Mouse (Mus musculus) heart, embryonic 14.5 days (tissue): Measurements from ENCODE around the gene Arhgap35. TPM values are rescaled to one million over a fixed set of nuclear protein-coding genes. Genes with fewer than 3 reads are reported as not detected.

Experiments
- ATAC-seq: fragments of 200-750 bp; cut with Nextera tagmentation; 2 replicates; pipeline ENCODE4 v1.8.0; 2017; ENCODE audit warnings: low read depth, moderate TSS enrichment; ENCODE audit not compliant: insufficient number of reproducible peaks, insufficient read depth, low FRiP score
- H3K27ac ChIP-seq, 2 experiments: fragments of 200-500 bp in 1 of 2; fragments of 300-500 bp in 1 of 2; sonication (generic) in 1 of 2; replicated peaks in 1 of 2; 2 replicates each; pipeline ENCODE4 v1.5.1; 2012 to 2014; ENCODE audit warnings: low read depth in 2 of 2, low read length in 2 of 2, control low read depth in 1 of 2, mild to moderate bottlenecking in 1 of 2, mixed read lengths in 1 of 2; ENCODE audit not compliant: control insufficient read depth in 1 of 2, insufficient read depth in 1 of 2
- H3K27me3 ChIP-seq: fragments of 300-500 bp; sonication (generic); 2 replicates; pipeline ENCODE4 v1.6.1; 2014; ENCODE audit warnings: mild to moderate bottlenecking, low read length, control low read depth; ENCODE audit not compliant: control insufficient read depth, insufficient read depth
- H3K36me3 ChIP-seq: fragments of 300-500 bp; sonication (generic); 2 replicates; pipeline ENCODE4 v1.6.1; 2014; ENCODE audit warnings: mild to moderate bottlenecking, control low read depth, low read length, mixed read lengths; ENCODE audit not compliant: control insufficient read depth, insufficient read depth
- H3K4me1 ChIP-seq, 2 experiments: fragments of 200-500 bp in 1 of 2; fragments of 300-500 bp in 1 of 2; sonication (generic) in 1 of 2; 2 replicates each; pipeline ENCODE4 v1.6.1; 2012 to 2014; ENCODE audit warnings: low read length in 2 of 2, control low read depth in 1 of 2, mixed read lengths in 1 of 2; ENCODE audit not compliant: control insufficient read depth in 2 of 2, insufficient read depth in 2 of 2
- H3K4me2 ChIP-seq: fragments of 300-500 bp; sonication (generic); 2 replicates; pipeline ENCODE4 v1.6.1; 2014; ENCODE audit warnings: mild to moderate bottlenecking, low read length
- H3K4me3 ChIP-seq, 2 experiments: fragments of 200-500 bp in 1 of 2; fragments of 300-500 bp in 1 of 2; sonication (generic) in 1 of 2; 2 replicates each; pipeline ENCODE4 v1.5.1; 2012 to 2014; ENCODE audit warnings: low read length in 2 of 2, mild to moderate bottlenecking in 2 of 2, control low read depth in 1 of 2, low read depth in 1 of 2, moderate library complexity in 1 of 2; ENCODE audit not compliant: control insufficient read depth in 1 of 2, insufficient read depth in 1 of 2
- H3K9ac ChIP-seq: fragments of 300-500 bp; sonication (generic); 2 replicates; pipeline ENCODE4 v1.6.1; 2014; ENCODE audit warnings: mild to moderate bottlenecking, low read length
- H3K9me3 ChIP-seq: fragments of 300-500 bp; sonication (generic); 2 replicates; pipeline ENCODE4 v1.6.1; 2016; ENCODE audit warnings: low read length, control low read depth; ENCODE audit not compliant: control insufficient read depth
- WGBS: fragments of 180-500 bp; shearing (Covaris S2); extraction: QIAGEN DNeasy Blood & Tissue Kit; methylation state at CpG from one replicate; pipeline ENCODE4 v1.1.7; 2014; 5-methylcytosine and 5-hydroxymethylcytosine counted together
- polyA plus RNA-seq: library from polyadenylated mRNA; unstranded; fragments of >200 nt; fragmentation: Nextera tagmentation; extraction: Ambion mirVana; gene quantifications from 2 replicates; pipeline ENCODE4 v1.2.1, GENCODE M21; 2014

The Arhgap35 gene
- polyA plus RNA-seq, 1 experiment from 2014 or later = 18.0 TPM

DNA sequence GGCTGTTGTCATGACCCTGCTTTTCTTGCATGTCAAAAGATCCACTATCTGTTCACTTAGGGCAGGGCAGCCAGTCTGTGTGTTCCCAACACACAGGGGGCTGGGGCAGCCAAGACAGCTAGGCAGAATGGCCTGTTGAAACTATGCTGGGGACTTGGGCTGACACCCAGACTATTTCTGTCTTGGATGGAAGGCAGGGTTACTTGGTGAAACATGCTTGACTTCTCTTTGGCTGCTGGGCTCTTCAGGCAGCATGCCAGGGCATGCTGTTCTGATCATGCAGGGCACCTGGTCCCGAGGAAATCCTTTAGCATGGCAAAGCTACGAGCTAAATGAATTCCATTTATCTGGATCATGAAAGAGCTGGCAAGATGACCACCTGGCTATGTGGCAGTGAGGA lies 90.5 kb downstream of the Arhgap35 start:
- Histone ChIP-seq H3K36me3 (no peaks in the 10 kb centered on the region; the same call in 1 of the 2 replicates), H3K4me1 (peaks cover 18 to 28% of the 10 kb centered on the region in 2 experiments), H3K4me3 (no peak overlapping the region), H3K4me2 (no peak overlapping the region), H3K9ac (no peak overlapping the region), H3K9me3 (no peaks in the 10 kb centered on the region), H3K27me3 (no peaks in the 10 kb centered on the region), H3K27ac (peak overlapping the region; percentile 8 to 79; a peak in 3 of 4 replicates)
- no peak for ATAC-seq
- WGBS = 21% methylated on average over 2 of the region's 2 CpGs

DNA sequence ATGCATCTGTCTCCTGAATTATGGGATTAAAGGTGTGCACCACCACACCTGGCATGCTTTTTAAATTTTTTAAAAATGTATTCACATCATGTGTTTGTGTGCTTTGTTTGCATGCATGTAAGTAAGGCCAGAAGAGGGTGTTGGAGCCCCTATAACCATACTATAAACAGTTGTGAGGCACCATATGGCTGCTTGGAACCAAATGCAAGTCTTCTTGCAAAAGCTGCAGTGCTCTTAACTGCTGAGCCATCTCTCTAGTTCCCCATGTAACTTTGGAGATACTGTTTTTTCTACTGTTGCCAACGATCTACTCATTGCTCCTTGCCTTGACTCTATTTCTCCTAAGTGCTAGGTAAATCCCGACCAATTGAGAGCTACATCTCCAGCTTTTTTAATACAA lies 95.5 kb downstream of the Arhgap35 start:
- H3K27ac ChIP-seq = no peak overlapping the region
- no peak overlapping the region for H3K4me3 ChIP-seq
- peaks cover 12 to 24% of the 10 kb centered on the region in 2 experiments; a peak in 3 of 4 replicates for H3K4me1 ChIP-seq
- 97% methylated on average over 2 of the region's 2 CpGs for WGBS
- peaks cover 12% of the 10 kb centered on the region; the same call in 1 of the 2 replicates for H3K36me3 ChIP-seq
- no peak for ATAC-seq
- H3K27me3 ChIP-seq = no peaks in the 10 kb centered on the region
- H3K9me3 ChIP-seq = no peaks in the 10 kb centered on the region
- H3K4me2 ChIP-seq = no peak overlapping the region
- no peak overlapping the region for H3K9ac ChIP-seq

DNA sequence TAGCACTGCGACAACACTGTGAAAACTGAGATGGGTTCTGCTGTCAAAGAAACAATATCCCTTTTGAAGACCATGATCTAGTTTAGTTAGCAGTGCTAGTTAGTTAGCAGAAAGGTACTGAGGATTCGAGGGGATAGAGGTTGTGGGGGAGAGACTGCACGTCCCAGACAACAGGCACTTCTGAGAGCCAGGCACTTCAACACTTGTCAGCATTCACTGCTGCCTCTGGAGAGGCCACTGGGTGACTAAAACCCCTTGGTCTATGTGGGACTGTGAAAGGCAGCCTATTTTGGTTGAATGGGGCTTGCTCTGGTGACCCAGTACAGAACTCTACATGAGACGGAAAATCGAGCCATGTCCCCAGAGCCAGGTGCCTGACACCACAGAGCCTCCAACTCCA lies 97.6 kb downstream of the Arhgap35 start:
- H3K27me3 ChIP-seq = no peaks in the 10 kb centered on the region
- no peak overlapping the region for H3K4me2 ChIP-seq
- H3K27ac ChIP-seq = peak overlapping the region; percentile 66 to 68
- 0 out of 2 replicates have a peak, but pooled peaks have one; percentile 69 for ATAC-seq
- peaks cover 10 to 22% of the 10 kb centered on the region in 2 experiments for H3K4me1 ChIP-seq
- H3K4me3 ChIP-seq = no peak overlapping the region
- peaks cover 17% of the 10 kb centered on the region for H3K36me3 ChIP-seq
- H3K9ac ChIP-seq = no peak overlapping the region
- 37% methylated on average over 5 of the region's 5 CpGs for WGBS
- H3K9me3 ChIP-seq = no peaks in the 10 kb centered on the region

DNA sequence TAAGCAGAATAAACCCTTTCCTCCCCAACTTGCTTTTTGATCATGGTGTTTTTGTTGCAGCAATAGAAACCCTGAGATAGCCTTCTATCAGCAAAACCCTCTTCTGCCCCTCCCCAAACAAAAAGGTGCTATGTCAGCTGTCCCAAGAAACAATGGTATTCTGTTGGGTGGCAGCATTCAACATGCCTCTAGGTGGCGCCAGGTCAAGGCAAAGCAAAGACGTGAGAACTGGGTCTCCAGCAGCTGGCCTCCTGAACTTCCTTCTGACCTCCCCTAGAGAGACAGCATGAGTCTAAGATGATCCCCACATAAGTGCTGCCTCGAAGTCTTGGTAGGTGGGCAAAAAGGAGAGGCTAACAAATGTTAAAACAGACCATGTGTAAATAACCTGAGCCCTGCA lies 107.5 kb downstream of the Arhgap35 start:
- no peak for ATAC-seq
- whole genome bisulfite sequencing = 14% methylated on average over 3 of the region's 3 CpGs
- Histone ChIP-seq H3K36me3 (peaks cover 70% of the 10 kb centered on the region), H3K4me2 (no peak overlapping the region), H3K4me1 (peaks cover 0 to 2% of the 10 kb centered on the region in 2 experiments; a peak in 1 of 4 replicates), H3K27ac (no peak overlapping the region), H3K9ac (no peak overlapping the region), H3K27me3 (no peaks in the 10 kb centered on the region), H3K4me3 (no peak overlapping the region), H3K9me3 (no peaks in the 10 kb centered on the region)

DNA sequence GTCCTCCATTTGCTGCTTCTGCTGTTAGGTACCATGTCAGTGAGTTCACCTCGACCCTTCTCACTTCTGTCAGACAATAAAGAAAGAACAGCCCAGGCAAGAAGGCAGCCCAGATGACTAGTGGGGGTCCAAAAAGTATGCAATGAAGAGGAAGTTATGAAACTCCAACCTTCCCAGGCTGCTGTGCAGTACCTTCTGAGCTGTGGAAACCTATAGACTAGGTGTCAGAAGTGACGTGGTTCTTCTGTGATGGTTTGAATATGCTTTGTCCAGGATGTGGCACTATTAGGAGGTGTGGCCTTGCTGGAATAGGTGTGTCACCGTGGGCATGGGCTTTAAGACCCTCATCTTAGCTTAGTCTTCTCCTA lies 109.6 kb downstream of the Arhgap35 start:
- no peak overlapping the region for H3K4me3 ChIP-seq
- H3K4me2 ChIP-seq = no peak overlapping the region
- no peak overlapping the region for H3K9ac ChIP-seq
- ATAC-seq = no peak
- peaks cover 0 to 2% of the 10 kb centered on the region in 2 experiments; a peak in 1 of 4 replicates for H3K4me1 ChIP-seq
- no peaks in the 10 kb centered on the region for H3K9me3 ChIP-seq
- 85% methylated on average over 3 of the region's 3 CpGs for WGBS
- peaks cover 67% of the 10 kb centered on the region for H3K36me3 ChIP-seq
- H3K27ac ChIP-seq = no peak overlapping the region
- no peaks in the 10 kb centered on the region for H3K27me3 ChIP-seq

DNA sequence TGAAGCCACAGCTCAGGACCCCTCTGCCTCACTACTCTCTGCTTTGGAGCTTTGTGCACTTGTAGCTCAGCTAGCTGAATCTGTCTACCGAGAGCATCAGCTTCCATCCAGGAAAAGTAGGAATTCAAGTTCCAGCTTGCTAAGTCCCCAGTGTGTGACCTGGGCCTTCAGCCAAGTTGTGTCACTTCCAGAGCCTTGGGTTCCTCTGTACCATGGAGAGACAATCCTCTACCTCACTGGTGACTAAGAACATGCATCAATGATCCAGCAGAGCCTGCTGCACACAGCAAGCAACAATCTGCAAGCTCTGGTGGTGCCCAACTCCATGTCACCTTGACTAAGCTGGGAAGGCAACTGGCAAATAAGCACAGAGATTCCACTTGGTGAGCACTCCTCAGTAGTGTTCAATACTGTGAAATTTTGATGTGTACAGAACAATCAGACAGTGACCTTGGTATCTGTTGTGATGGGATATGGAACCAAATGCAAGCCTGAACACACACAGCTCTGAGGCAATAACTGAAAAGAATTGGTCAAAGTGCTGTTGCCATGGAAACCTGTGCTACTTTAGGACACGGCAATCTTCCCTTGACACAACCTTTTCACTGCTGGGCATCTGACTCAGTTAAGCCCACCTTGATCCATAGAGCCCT lies 110.1 kb downstream of the Arhgap35 start:
- H3K36me3 ChIP-seq = peaks cover 65% of the 10 kb centered on the region

DNA sequence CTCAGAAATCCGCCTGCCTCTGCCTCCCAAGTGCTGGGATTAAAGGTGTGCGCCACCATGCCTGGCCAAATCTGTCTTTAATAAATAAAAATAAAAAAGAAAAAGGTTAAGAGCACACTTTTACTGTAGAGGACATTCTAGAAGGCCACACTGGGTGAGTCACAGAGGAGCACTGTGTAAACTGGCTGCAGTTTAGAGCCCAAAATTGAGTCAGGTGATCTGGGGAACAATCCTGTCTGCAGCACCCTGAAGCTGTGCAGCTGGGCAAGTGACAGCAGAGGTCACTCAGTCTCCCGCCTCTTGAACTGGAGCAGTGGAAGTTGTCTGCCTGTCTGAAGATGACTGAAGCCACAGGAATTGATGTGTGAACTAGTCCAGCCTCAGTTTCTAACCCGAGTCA lies 113.2 kb downstream of the Arhgap35 start:
- H3K4me2 ChIP-seq = no peak overlapping the region
- no peaks in the 10 kb centered on the region for H3K27me3 ChIP-seq
- H3K9me3 ChIP-seq = no peaks in the 10 kb centered on the region
- whole genome bisulfite sequencing = 85% methylated on average over 4 of the region's 4 CpGs
- H3K27ac ChIP-seq = no peak overlapping the region
- no peak overlapping the region for H3K4me3 ChIP-seq
- peaks cover 79% of the 10 kb centered on the region for H3K36me3 ChIP-seq
- peaks cover 0 to 2% of the 10 kb centered on the region in 2 experiments; a peak in 1 of 4 replicates for H3K4me1 ChIP-seq
- H3K9ac ChIP-seq = no peak overlapping the region
- ATAC-seq = no peak

More for the DNA sequence above, 110.1 kb downstream of the Arhgap35 start:
- Histone ChIP-seq H3K4me1 (peaks cover 0 to 2% of the 10 kb centered on the region in 2 experiments; a peak in 1 of 4 replicates), H3K4me3 (no peak overlapping the region), H3K9ac (no peak overlapping the region), H3K27me3 (no peaks in the 10 kb centered on the region), H3K4me2 (no peak overlapping the region), H3K27ac (no peak overlapping the region), H3K9me3 (no peaks in the 10 kb centered on the region)
- no peak for ATAC-seq
- WGBS = 61% methylated on average over 2 of the region's 2 CpGs
